Mouse (Mus musculus) WW6 (cell line): ENCODE results near the gene Capg.

Source experiments
- DNase-seq: peaks from one replicate; pipeline ENCODE4 v3.0.0-alpha.2; 2013; ENCODE audit warnings: low read depth, low spot score

The Capg gene

GRCm38 (mm10) chr6:72544283-72544987, at the start of gene Capg:
Capg (plus strand) TSS chr6:72544391.
- no peak for DNase-seq

GRCm38 (mm10) chr6:72498950-72499349, 45.2 kb upstream of the Capg start:
- no peak for DNase-seq

- no peak for DNase-seq
Measured at GRCm38 (mm10) chr6:72503309-72503708, 40.9 kb upstream of the Capg start.

- DNase-seq, result no peak
Measured at GRCm38 (mm10) chr6:72503939-72504338, 40.3 kb upstream of the Capg start.

GRCm38 (mm10) chr6:72506104-72506503, 38.1 kb upstream of the Capg start:
- DNase-seq, result no peak

GRCm38 (mm10) chr6:72508596-72508995, 35.6 kb upstream of the Capg start:
- DNase-seq, result no peak

- no peak for DNase-seq
Measured at GRCm38 (mm10) chr6:72509872-72510435, 34.2 kb upstream of the Capg start.

GRCm38 (mm10) chr6:72510686-72511421, 33.3 kb upstream of the Capg start:
- DNase-seq, result no peak

- DNase-seq, result peak; percentile 48
Measured at GRCm38 (mm10) chr6:72512386-72513070, 31.7 kb upstream of the Capg start.

- DNase-seq, result no peak
Measured at GRCm38 (mm10) chr6:72513071-72513440, 31.1 kb upstream of the Capg start.

- DNase-seq, result no peak
Measured at GRCm38 (mm10) chr6:72515644-72516043, 28.5 kb upstream of the Capg start.

- no peak for DNase-seq
Measured at GRCm38 (mm10) chr6:72518842-72519241, 25.3 kb upstream of the Capg start.

GRCm38 (mm10) chr6:72519303-72519702, 24.9 kb upstream of the Capg start:
- no peak for DNase-seq

GRCm38 (mm10) chr6:72519892-72520663, 24.1 kb upstream of the Capg start:
- no peak for DNase-seq

GRCm38 (mm10) chr6:72520904-72521303, 23.3 kb upstream of the Capg start:
- DNase-seq, result no peak

- DNase-seq, result no peak
Measured at GRCm38 (mm10) chr6:72521607-72522006, 22.6 kb upstream of the Capg start, which contains the start of gene Sh2d6. Sh2d6 (minus strand) TSS chr6:72521707.

- DNase-seq, result no peak
Measured at GRCm38 (mm10) chr6:72522288-72522687, 21.9 kb upstream of the Capg start.

GRCm38 (mm10) chr6:72523222-72523621, 21.0 kb upstream of the Capg start:
- no peak for DNase-seq

GRCm38 (mm10) chr6:72524160-72524559, 20.0 kb upstream of the Capg start:
- DNase-seq, result no peak

GRCm38 (mm10) chr6:72527070-72527469, 17.1 kb upstream of the Capg start:
- DNase-seq, result no peak

- DNase-seq, result no peak
Measured at GRCm38 (mm10) chr6:72528410-72529151, 15.6 kb upstream of the Capg start.
